Mouse (Mus musculus) hindbrain, embryonic 11.5 days (tissue): ENCODE data around the gene Cep85l. TPM values are rescaled to one million over a fixed set of nuclear protein-coding genes. Genes with fewer than 3 reads are reported as not detected.
A peak's percentile ranks its signal among the peaks of the same experiment; 100 is the strongest.

Source experiments
- ATAC-seq: fragments of 200-750 bp; cut with Nextera tagmentation; 2 replicates; pipeline ENCODE4 v1.8.0; 2017; ENCODE audit warnings: mild to moderate bottlenecking, moderate TSS enrichment, moderate library complexity; ENCODE audit not compliant: low FRiP score
- DNase-seq: peaks from one replicate; pipeline ENCODE4 v3.0.0-alpha.2; 2015; ENCODE audit warnings: low spot score
- H3K27ac ChIP-seq: fragments of 300-500 bp; sonication (generic); 2 replicates; pipeline ENCODE4 v1.5.1; 2014; ENCODE audit warnings: mild to moderate bottlenecking, low read depth, low read length
- H3K27me3 ChIP-seq: fragments of 300-500 bp; sonication (generic); 2 replicates; pipeline ENCODE4 v1.6.1; 2014; ENCODE audit warnings: mild to moderate bottlenecking, low read length, moderate library complexity, mixed read lengths; ENCODE audit not compliant: control insufficient read depth, insufficient read depth
- H3K36me3 ChIP-seq: fragments of 300-500 bp; sonication (generic); 2 replicates; pipeline ENCODE4 v1.6.1; 2014; ENCODE audit warnings: mild to moderate bottlenecking, low read length, moderate library complexity, mixed read lengths; ENCODE audit not compliant: control insufficient read depth, insufficient read depth
- H3K4me1 ChIP-seq: fragments of 300-500 bp; sonication (generic); replicated peaks from 2 replicates; pipeline ENCODE4 v1.6.1; 2014; ENCODE audit warnings: low read length, mixed read lengths; ENCODE audit not compliant: control insufficient read depth, insufficient read depth
- H3K4me2 ChIP-seq: fragments of 300-500 bp; sonication (generic); replicated peaks from 2 replicates; pipeline ENCODE4 v1.6.1; 2014; ENCODE audit warnings: mild to moderate bottlenecking, low read depth, low read length
- H3K4me3 ChIP-seq: fragments of 300-500 bp; sonication (generic); 2 replicates; pipeline ENCODE4 v1.5.1; 2014; ENCODE audit warnings: low read depth, low read length
- H3K9ac ChIP-seq: fragments of 300-500 bp; sonication (generic); 2 replicates; pipeline ENCODE4 v1.6.1; 2014; ENCODE audit warnings: low read depth, low read length
- H3K9me3 ChIP-seq: fragments of 300-500 bp; sonication (generic); 2 replicates; pipeline ENCODE4 v1.6.1; 2016; ENCODE audit warnings: low read length; ENCODE audit not compliant: control insufficient read depth
- WGBS: fragments of 180-500 bp; shearing (Covaris S2); extraction: QIAGEN DNeasy Blood & Tissue Kit; methylation state at CpG from one replicate; pipeline ENCODE4 v1.1.7; 2014; 5-methylcytosine and 5-hydroxymethylcytosine counted together
- polyA plus RNA-seq: library from polyadenylated mRNA; unstranded; fragments of >200 nt; fragmentation: Nextera tagmentation; extraction: Ambion mirVana; gene quantifications from 2 replicates; pipeline ENCODE4 v1.2.1, GENCODE M21; 2014

Cep85l gene
- polyA plus RNA-seq, 1 experiment from 2014 or later, result 13.0 TPM

DNA sequence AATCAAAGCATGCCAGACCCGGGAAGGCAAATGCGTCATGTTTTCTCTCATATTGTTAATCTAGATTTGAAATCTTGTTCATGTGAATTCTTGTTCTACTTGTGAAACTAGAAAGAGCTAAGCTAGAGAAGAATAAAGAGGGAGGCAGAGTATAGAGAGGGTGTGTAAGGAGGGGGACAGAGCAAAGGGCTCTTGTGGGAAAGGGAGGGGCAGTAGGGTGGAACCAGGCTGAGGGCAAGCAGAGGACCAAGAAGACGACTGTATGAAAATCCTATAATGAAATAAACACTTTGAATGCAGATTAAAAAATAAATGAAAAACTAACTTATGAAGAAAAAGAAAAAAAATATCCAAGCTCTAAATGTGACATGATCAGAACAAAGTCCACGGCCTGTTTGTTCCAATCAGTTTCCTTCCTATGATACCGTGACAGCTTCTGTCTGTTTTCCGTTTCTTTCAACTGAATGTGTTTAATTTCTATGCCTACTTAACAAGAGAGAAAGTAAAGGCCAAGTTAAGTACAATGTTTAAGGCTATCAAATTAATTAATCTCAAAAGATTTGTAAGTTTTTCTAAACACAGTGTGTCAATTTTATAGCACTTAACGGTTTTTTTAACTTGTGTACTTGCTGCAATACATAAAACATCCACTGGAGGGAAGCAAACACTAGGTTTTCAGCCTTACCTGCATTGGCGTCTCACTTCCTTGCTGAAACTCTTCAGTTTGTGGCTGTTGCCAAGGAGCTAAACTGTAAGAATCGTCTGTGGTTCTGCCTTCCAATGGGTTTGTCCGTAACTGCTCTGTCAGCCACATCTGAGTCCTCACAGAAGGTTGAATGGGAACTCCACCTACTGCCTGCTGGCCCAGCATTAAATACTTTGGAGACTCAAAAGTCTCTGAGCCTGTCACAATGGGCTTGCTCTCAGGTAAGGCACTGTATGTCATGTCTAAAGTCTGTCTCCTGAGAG lies 31.7 kb downstream of the Cep85l start:
- Histone ChIP-seq H3K36me3 (no peaks in the 10 kb centered on the region), H3K4me1 (no peaks in the 10 kb centered on the region), H3K9ac (no peak overlapping the region), H3K27me3 (no peaks in the 10 kb centered on the region), H3K27ac (no peak overlapping the region), H3K9me3 (no peaks in the 10 kb centered on the region), H3K4me3 (no peak overlapping the region), H3K4me2 (no peak overlapping the region)
- 64% methylated on average over 10 of the region's 10 CpGs for WGBS
- DNase-seq (peak; percentile 80), ATAC-seq (peak; percentile 65; the same call in 1 of the 2 replicates)

- H3K4me1 ChIP-seq, result no peaks in the 10 kb centered on the region
- H3K9me3 ChIP-seq, result no peaks in the 10 kb centered on the region
- H3K27ac ChIP-seq, result no peak overlapping the region
- H3K4me2 ChIP-seq, result no peak overlapping the region
- 92% methylated on average over 5 of the region's 5 CpGs for WGBS
- no peak overlapping the region for H3K9ac ChIP-seq
- no peaks in the 10 kb centered on the region for H3K27me3 ChIP-seq
- H3K36me3 ChIP-seq, result no peaks in the 10 kb centered on the region
- no peak for DNase-seq
- no peak overlapping the region for H3K4me3 ChIP-seq
- ATAC-seq, result no peak
Observed at GRCm38 (mm10) chr10:53346916-53347315, 32.8 kb downstream of the Cep85l start.

GRCm38 (mm10) chr10:53346506-53346905 lies 33.2 kb downstream of the Cep85l start:
- Histone ChIP-seq H3K9me3 (no peaks in the 10 kb centered on the region), H3K4me2 (no peak overlapping the region), H3K9ac (no peak overlapping the region), H3K27me3 (no peaks in the 10 kb centered on the region), H3K27ac (no peak overlapping the region), H3K4me1 (no peaks in the 10 kb centered on the region), H3K4me3 (no peak overlapping the region), H3K36me3 (no peaks in the 10 kb centered on the region)
- no peak for ATAC-seq
- WGBS, result 52% methylated on average over 3 of the region's 3 CpGs
- peak; percentile 74 for DNase-seq

- no peaks in the 10 kb centered on the region for H3K4me1 ChIP-seq
- no peak overlapping the region for H3K27ac ChIP-seq
- no peak overlapping the region for H3K4me2 ChIP-seq
- H3K27me3 ChIP-seq, result no peaks in the 10 kb centered on the region
- no peak overlapping the region for H3K4me3 ChIP-seq
- DNase-seq (no peak), ATAC-seq (no peak)
- H3K9ac ChIP-seq, result no peak overlapping the region
- 95% methylated on average over 4 of the region's 4 CpGs for WGBS
- no peaks in the 10 kb centered on the region for H3K36me3 ChIP-seq
- H3K9me3 ChIP-seq, result no peaks in the 10 kb centered on the region
Observed at GRCm38 (mm10) chr10:53345508-53345907, 34.2 kb downstream of the Cep85l start.

- Histone ChIP-seq H3K9ac (no peak overlapping the region), H3K36me3 (no peaks in the 10 kb centered on the region), H3K4me1 (no peaks in the 10 kb centered on the region), H3K27me3 (no peaks in the 10 kb centered on the region), H3K4me2 (no peak overlapping the region), H3K4me3 (no peak overlapping the region), H3K9me3 (no peaks in the 10 kb centered on the region), H3K27ac (no peak overlapping the region)
- WGBS, result 70% methylated on average over 10 of the region's 10 CpGs
- DNase-seq, result no peak
- ATAC-seq, result no peak
Observed at GRCm38 (mm10) chr10:53343865-53344264, 35.9 kb downstream of the Cep85l start.

GRCm38 (mm10) chr10:53343384-53343783 lies 36.4 kb downstream of the Cep85l start:
- no peak for ATAC-seq
- H3K4me2 ChIP-seq, result no peak overlapping the region
- H3K4me3 ChIP-seq, result no peak overlapping the region
- DNase-seq, result no peak
- no peak overlapping the region for H3K9ac ChIP-seq
- no peaks in the 10 kb centered on the region for H3K36me3 ChIP-seq
- no peaks in the 10 kb centered on the region for H3K27me3 ChIP-seq
- WGBS, result 70% methylated on average over 6 of the region's 6 CpGs
- H3K4me1 ChIP-seq, result no peaks in the 10 kb centered on the region
- H3K27ac ChIP-seq, result no peak overlapping the region
- no peaks in the 10 kb centered on the region for H3K9me3 ChIP-seq

DNA sequence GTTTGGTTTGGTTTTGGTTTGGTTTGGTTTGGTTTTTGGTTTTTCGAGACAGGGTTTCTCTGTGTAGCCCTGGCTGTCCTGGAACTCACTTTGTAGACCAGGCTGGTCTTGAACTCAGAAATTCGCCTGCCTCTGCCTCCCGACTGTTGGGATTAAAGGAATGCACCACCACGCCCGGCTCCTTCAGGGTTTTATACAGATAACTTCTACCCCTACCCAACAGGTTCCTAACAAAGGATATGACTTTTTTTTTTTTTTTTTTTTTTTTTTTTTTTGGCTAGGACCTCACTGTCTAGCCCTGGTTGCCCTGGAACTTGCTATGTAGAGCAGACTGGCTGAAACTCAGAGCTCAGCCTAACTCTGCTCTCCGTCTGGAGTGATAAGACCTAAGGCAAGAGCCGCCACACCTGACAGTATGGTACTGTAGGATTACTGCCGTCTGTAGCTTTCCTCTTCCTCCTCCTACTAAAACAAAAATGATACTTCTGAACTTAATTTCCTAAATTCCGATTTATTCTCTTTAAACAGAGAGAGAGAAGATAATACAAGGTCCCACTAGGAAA lies 37.5 kb downstream of the Cep85l start:
- DNase-seq (no peak), ATAC-seq (no peak)
- Histone ChIP-seq H3K9ac (no peak overlapping the region), H3K27ac (no peak overlapping the region), H3K4me3 (no peak overlapping the region), H3K4me2 (no peak overlapping the region), H3K4me1 (no peaks in the 10 kb centered on the region), H3K9me3 (no peaks in the 10 kb centered on the region), H3K27me3 (no peaks in the 10 kb centered on the region), H3K36me3 (no peaks in the 10 kb centered on the region)
- 87% methylated on average over 9 of the region's 9 CpGs for WGBS

- H3K27ac ChIP-seq, result no peak overlapping the region
- H3K9ac ChIP-seq, result no peak overlapping the region
- ATAC-seq (peak; percentile 63; the same call in 1 of the 2 replicates), DNase-seq (peak; percentile 25)
- no peaks in the 10 kb centered on the region for H3K9me3 ChIP-seq
- H3K4me2 ChIP-seq, result no peak overlapping the region
- no peaks in the 10 kb centered on the region for H3K4me1 ChIP-seq
- no peaks in the 10 kb centered on the region for H3K27me3 ChIP-seq
- no peaks in the 10 kb centered on the region for H3K36me3 ChIP-seq
- no peak overlapping the region for H3K4me3 ChIP-seq
- WGBS, result 79% methylated on average over 7 of the region's 7 CpGs
Observed at GRCm38 (mm10) chr10:53341288-53341965, 38.3 kb downstream of the Cep85l start.
